Mouse (Mus musculus) small intestine, adult 2 months (tissue): Measurements from ENCODE around the gene Ggt5. TPM values are rescaled to one million over a fixed set of nuclear protein-coding genes. Genes with fewer than 3 reads are reported as not detected.

Experiments used
- H3K27ac ChIP-seq: fragments of 200-500 bp; 2 replicates; pipeline ENCODE4 v1.5.1; 2012; ENCODE audit warnings: low read depth, low read length, control low read depth, inconsistent platforms; ENCODE audit not compliant: insufficient read depth
- H3K27me3 ChIP-seq: fragments of 200-500 bp; 2 replicates; pipeline ENCODE4 v1.6.1; 2012; ENCODE audit warnings: mild to moderate bottlenecking, moderate library complexity, low read length, inconsistent platforms; ENCODE audit not compliant: control insufficient read depth, insufficient read depth
- H3K36me3 ChIP-seq: fragments of 200-500 bp; 2 replicates; pipeline ENCODE4 v1.6.1; 2012; ENCODE audit warnings: mild to moderate bottlenecking, low read length, control low read depth, inconsistent platforms; ENCODE audit not compliant: control insufficient read depth, insufficient read depth
- H3K4me1 ChIP-seq: fragments of 200-500 bp; 2 replicates; pipeline ENCODE4 v1.6.1; 2012; ENCODE audit warnings: low read length, inconsistent platforms, mixed read lengths; ENCODE audit not compliant: control insufficient read depth, insufficient read depth, insufficient read length
- H3K4me3 ChIP-seq: fragments of 200-500 bp; 2 replicates; pipeline ENCODE4 v1.5.1; 2012; ENCODE audit warnings: low read depth, mild to moderate bottlenecking, control low read depth, inconsistent platforms, low read length, moderate library complexity
- CTCF ChIP-seq: fragments of 200-500 bp; IDR thresholded peaks from 2 replicates; pipeline ENCODE4 v1.5.1; 2012; ENCODE audit warnings: low read depth, mild to moderate bottlenecking, control low read depth, inconsistent platforms, low read length, moderate library complexity, mixed read lengths; ENCODE audit not compliant: insufficient replicate concordance, insufficient read length; ENCODE audit errors: extremely low read depth
- POLR2A ChIP-seq: fragments of 200-500 bp; IDR thresholded peaks from 2 replicates; pipeline ENCODE4 v1.6.1; 2012; ENCODE audit warnings: low read depth, mild to moderate bottlenecking, control low read depth, inconsistent platforms, low read length, moderate library complexity
- WGBS: fragments of 180-500 bp; shearing (Covaris S2); methylation state at CpG from one replicate; pipeline ENCODE4 v1.1.7; 2018; 5-methylcytosine and 5-hydroxymethylcytosine counted together
- polyA plus RNA-seq: library from polyadenylated mRNA; depleted of rRNA; stranded (reverse); fragments of >200 nt; gene quantifications from 2 replicates; pipeline ENCODE4 v1.2.3, GENCODE M21; 2012

Gene Ggt5
- polyA plus RNA-seq, 1 experiment: 27.0 TPM

- H3K4me1 ChIP-seq: no peaks in the 10 kb centered on the region
- TF ChIP-seq CTCF (no peak), POLR2A (no peak)
- no peaks in the 10 kb centered on the region for H3K36me3 ChIP-seq
- H3K27ac ChIP-seq: no peak overlapping the region
- 87% methylated on average over 4 of the region's 4 CpGs for WGBS
- no peaks in the 10 kb centered on the region; the same call in 1 of the 2 replicates for H3K27me3 ChIP-seq
- no peak overlapping the region for H3K4me3 ChIP-seq
Measured at GRCm38 (mm10) chr10:75616044-75616443, 26.9 kb downstream of the Ggt5 start.

GRCm38 (mm10) chr10:75620818-75621217 lies 31.7 kb downstream of the Ggt5 start:
- no peak for TF ChIP-seq POLR2A
- TF ChIP-seq CTCF: no peak

GRCm38 (mm10) chr10:75625920-75626319 lies 36.8 kb downstream of the Ggt5 start:
- WGBS: 38% methylated on average over 6 of the region's 6 CpGs
- Histone ChIP-seq H3K4me3 (no peak overlapping the region), H3K4me1 (no peaks in the 10 kb centered on the region), H3K27me3 (no peaks in the 10 kb centered on the region), H3K36me3 (no peaks in the 10 kb centered on the region), H3K27ac (no peak overlapping the region)
- no peak for TF ChIP-seq POLR2A
- TF ChIP-seq CTCF: no peak

More at GRCm38 (mm10) chr10:75620818-75621217, 31.7 kb downstream of the Ggt5 start:
- no peaks in the 10 kb centered on the region; the same call in 1 of the 2 replicates for H3K27me3 ChIP-seq
- H3K27ac ChIP-seq: no peak overlapping the region
- no peaks in the 10 kb centered on the region for H3K36me3 ChIP-seq
- no peaks in the 10 kb centered on the region for H3K4me1 ChIP-seq
- no peak overlapping the region for H3K4me3 ChIP-seq
- WGBS: 43% methylated on average over 3 of the region's 3 CpGs

DNA sequence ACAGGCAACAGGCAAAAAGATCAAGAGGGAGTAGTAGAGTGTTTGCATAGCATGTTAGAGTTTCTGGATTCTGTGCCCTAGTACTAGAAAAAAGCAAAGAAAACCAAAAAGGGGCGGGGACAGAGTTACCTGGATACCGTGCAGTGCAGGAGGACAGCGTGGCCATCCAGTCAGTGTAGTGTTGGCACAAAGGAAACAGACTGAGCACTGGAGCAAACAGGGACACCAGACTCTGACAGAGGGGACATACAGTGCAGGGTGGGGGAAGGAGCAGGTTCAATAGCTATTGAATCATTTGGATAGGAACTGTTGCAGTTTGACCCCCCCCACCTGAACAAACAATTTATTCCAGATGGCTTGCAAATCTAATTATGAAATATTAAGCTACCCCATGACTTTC lies 37.9 kb downstream of the Ggt5 start:
- WGBS: 28% methylated on average over 3 of the region's 3 CpGs
- H3K27ac ChIP-seq: no peak overlapping the region
- H3K4me1 ChIP-seq: no peaks in the 10 kb centered on the region
- no peak overlapping the region for H3K4me3 ChIP-seq
- no peaks in the 10 kb centered on the region for H3K36me3 ChIP-seq
- no peaks in the 10 kb centered on the region for H3K27me3 ChIP-seq
- no peak for TF ChIP-seq CTCF
- no peak for TF ChIP-seq POLR2A

- no peak overlapping the region for H3K27ac ChIP-seq
- no peaks in the 10 kb centered on the region for H3K4me1 ChIP-seq
- no peaks in the 10 kb centered on the region for H3K36me3 ChIP-seq
- 63% methylated on average over 3 of the region's 3 CpGs for WGBS
- TF ChIP-seq CTCF (no peak), POLR2A (no peak)
- H3K4me3 ChIP-seq: no peak overlapping the region
- no peaks in the 10 kb centered on the region for H3K27me3 ChIP-seq
Measured at GRCm38 (mm10) chr10:75627490-75627889, 38.4 kb downstream of the Ggt5 start.

DNA sequence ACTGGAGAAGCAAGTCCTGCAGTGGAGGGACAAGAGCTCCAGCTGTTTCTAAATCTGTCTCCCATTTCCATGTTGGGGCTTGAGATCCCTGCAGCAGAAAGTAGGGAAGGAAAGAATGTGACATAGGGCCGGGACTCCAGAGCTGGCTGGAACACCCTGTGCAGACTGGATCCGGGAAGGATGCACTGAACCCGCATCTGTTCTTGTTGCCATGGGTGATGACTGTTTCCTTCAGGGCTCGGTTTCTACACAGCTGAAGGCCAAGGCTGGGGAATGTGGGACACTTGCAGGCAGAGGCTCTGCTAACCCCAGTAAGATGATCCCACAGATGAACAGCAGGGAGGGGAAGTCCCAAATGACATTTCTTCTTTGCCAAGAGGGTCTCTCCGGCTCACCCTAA lies 43.5 kb downstream of the Ggt5 start:
- Histone ChIP-seq H3K4me1 (no peaks in the 10 kb centered on the region), H3K27ac (peak overlapping the region; percentile 52; the same call in 1 of the 2 replicates), H3K27me3 (no peaks in the 10 kb centered on the region; the same call in 1 of the 2 replicates), H3K4me3 (no peak overlapping the region), H3K36me3 (no peaks in the 10 kb centered on the region)
- WGBS: 41% methylated on average over 5 of the region's 5 CpGs
- TF ChIP-seq CTCF: no peak
- no peak for TF ChIP-seq POLR2A

GRCm38 (mm10) chr10:75633048-75633447 lies 43.9 kb downstream of the Ggt5 start:
- Histone ChIP-seq H3K36me3 (no peaks in the 10 kb centered on the region), H3K27me3 (no peaks in the 10 kb centered on the region; the same call in 1 of the 2 replicates), H3K4me1 (no peaks in the 10 kb centered on the region), H3K27ac (peak overlapping the region; percentile 37), H3K4me3 (no peak overlapping the region)
- 65% methylated on average over 5 of the region's 5 CpGs for WGBS
- no peak for TF ChIP-seq CTCF

- Histone ChIP-seq H3K4me3 (no peak overlapping the region), H3K27ac (peak overlapping the region; percentile 37), H3K27me3 (no peaks in the 10 kb centered on the region; the same call in 1 of the 2 replicates), H3K36me3 (no peaks in the 10 kb centered on the region), H3K4me1 (no peaks in the 10 kb centered on the region)
- TF ChIP-seq CTCF (no peak), POLR2A (no peak)
- WGBS: 67% methylated on average over 14 of the region's 14 CpGs
Measured at GRCm38 (mm10) chr10:75633576-75634139, 44.5 kb downstream of the Ggt5 start.
